Mouse (Mus musculus) heart, embryonic 16.5 days (tissue): Measurements from ENCODE around the gene Exoc4. TPM values are rescaled to one million over a fixed set of nuclear protein-coding genes. Genes with fewer than 3 reads are reported as not detected.

Experiments used
- ATAC-seq: fragments of 200-750 bp; cut with Nextera tagmentation; replicated peaks from 2 replicates; pipeline ENCODE4 v1.8.0; 2017; ENCODE audit warnings: moderate number of reproducible peaks; ENCODE audit not compliant: insufficient read depth, low FRiP score; ENCODE audit errors: extremely low read depth
- H3K27ac ChIP-seq: fragments of 300-500 bp; sonication (generic); 2 replicates; pipeline ENCODE4 v1.5.1; 2014; ENCODE audit warnings: mild to moderate bottlenecking, low read length, control low read depth, moderate library complexity
- H3K27me3 ChIP-seq: fragments of 300-500 bp; sonication (generic); 2 replicates; pipeline ENCODE4 v1.6.1; 2014; ENCODE audit warnings: low read length, mixed read lengths; ENCODE audit not compliant: control insufficient read depth, insufficient read depth
- H3K36me3 ChIP-seq: fragments of 300-500 bp; sonication (generic); 2 replicates; pipeline ENCODE4 v1.6.1; 2014; ENCODE audit not compliant: control insufficient read depth, insufficient read depth
- H3K4me1 ChIP-seq: fragments of 300-500 bp; sonication (generic); 2 replicates; pipeline ENCODE4 v1.6.1; 2014; ENCODE audit warnings: low read length, mixed read lengths; ENCODE audit not compliant: control insufficient read depth, insufficient read depth
- H3K4me2 ChIP-seq: fragments of 300-500 bp; sonication (generic); 2 replicates; pipeline ENCODE4 v1.6.1; 2014; ENCODE audit warnings: low read depth, mild to moderate bottlenecking, control low read depth, low read length
- H3K4me3 ChIP-seq: fragments of 300-500 bp; sonication (generic); 2 replicates; pipeline ENCODE4 v1.5.1; 2014; ENCODE audit warnings: mild to moderate bottlenecking, control low read depth, low read length
- H3K9ac ChIP-seq: fragments of 300-500 bp; sonication (generic); 2 replicates; pipeline ENCODE4 v1.6.1; 2014; ENCODE audit warnings: low read length, control low read depth
- H3K9me3 ChIP-seq: fragments of 300-500 bp; sonication (generic); replicated peaks from 2 replicates; pipeline ENCODE4 v1.6.1; 2016; ENCODE audit warnings: low read length; ENCODE audit not compliant: control insufficient read depth
- WGBS: fragments of 180-500 bp; shearing (Covaris S2); extraction: QIAGEN DNeasy Blood & Tissue Kit; methylation state at CpG from one replicate; pipeline ENCODE4 v1.1.7; 2014; 5-methylcytosine and 5-hydroxymethylcytosine counted together
- polyA plus RNA-seq: library from polyadenylated mRNA; unstranded; fragments of >200 nt; fragmentation: Nextera tagmentation; extraction: Ambion mirVana; gene quantifications from 2 replicates; pipeline ENCODE4 v1.2.1, GENCODE M21; 2015

Exoc4 gene
- polyA plus RNA-seq, 1 experiment from 2014 or later: 35.1 TPM

- Histone ChIP-seq H3K4me1 (peaks cover 3% of the 10 kb centered on the region; the same call in 1 of the 2 replicates), H3K9ac (no peak overlapping the region), H3K36me3 (no peaks in the 10 kb centered on the region), H3K4me2 (no peak overlapping the region), H3K27ac (no peak overlapping the region), H3K4me3 (no peak overlapping the region), H3K27me3 (no peaks in the 10 kb centered on the region), H3K9me3 (no peaks in the 10 kb centered on the region)
- ATAC-seq: no peak
- WGBS: 66% methylated on average over 5 of the region's 5 CpGs
Observed at GRCm38 (mm10) chr6:33257076-33257789, 8.3 kb downstream of the Exoc4 start.

- H3K27ac ChIP-seq: no peak overlapping the region
- no peak overlapping the region for H3K9ac ChIP-seq
- no peak overlapping the region for H3K4me3 ChIP-seq
- 70% methylated on average over 5 of the region's 5 CpGs for WGBS
- no peaks in the 10 kb centered on the region for H3K9me3 ChIP-seq
- peaks cover 15% of the 10 kb centered on the region for H3K4me1 ChIP-seq
- no peaks in the 10 kb centered on the region for H3K27me3 ChIP-seq
- H3K4me2 ChIP-seq: no peak overlapping the region
- H3K36me3 ChIP-seq: no peaks in the 10 kb centered on the region
- no peak for ATAC-seq
Observed at GRCm38 (mm10) chr6:33259926-33260325, 11.0 kb downstream of the Exoc4 start.

GRCm38 (mm10) chr6:33261606-33262005 lies 12.7 kb downstream of the Exoc4 start:
- Histone ChIP-seq H3K27me3 (no peaks in the 10 kb centered on the region), H3K4me1 (peaks cover 15% of the 10 kb centered on the region), H3K36me3 (peaks cover 1% of the 10 kb centered on the region; the same call in 1 of the 2 replicates), H3K4me3 (no peak overlapping the region), H3K9ac (no peak overlapping the region), H3K27ac (no peak overlapping the region), H3K9me3 (no peaks in the 10 kb centered on the region), H3K4me2 (no peak overlapping the region)
- 76% methylated on average over 3 of the region's 3 CpGs for WGBS
- no peak for ATAC-seq

- Histone ChIP-seq H3K36me3 (peaks cover 6% of the 10 kb centered on the region; the same call in 1 of the 2 replicates), H3K4me2 (no peak overlapping the region), H3K4me1 (peaks cover 15% of the 10 kb centered on the region), H3K27me3 (no peaks in the 10 kb centered on the region), H3K9ac (no peak overlapping the region), H3K4me3 (no peak overlapping the region), H3K9me3 (no peaks in the 10 kb centered on the region), H3K27ac (no peak overlapping the region)
- ATAC-seq: no peak
- 60% methylated on average over 5 of the region's 5 CpGs for WGBS
Observed at GRCm38 (mm10) chr6:33263950-33264349, 15.1 kb downstream of the Exoc4 start.

GRCm38 (mm10) chr6:33264388-33264787 lies 15.5 kb downstream of the Exoc4 start:
- ATAC-seq: no peak

GRCm38 (mm10) chr6:33267571-33267970 lies 18.7 kb downstream of the Exoc4 start:
- peaks cover 8% of the 10 kb centered on the region; the same call in 1 of the 2 replicates for H3K36me3 ChIP-seq
- no peak for ATAC-seq
- no peaks in the 10 kb centered on the region for H3K27me3 ChIP-seq
- H3K9me3 ChIP-seq: no peaks in the 10 kb centered on the region
- no peak overlapping the region for H3K4me3 ChIP-seq
- 69% methylated on average over 6 of the region's 6 CpGs for WGBS
- no peak overlapping the region for H3K27ac ChIP-seq
- no peak overlapping the region for H3K9ac ChIP-seq
- no peak overlapping the region for H3K4me2 ChIP-seq
- H3K4me1 ChIP-seq: peaks cover 12% of the 10 kb centered on the region

More at GRCm38 (mm10) chr6:33264388-33264787, 15.5 kb downstream of the Exoc4 start:
- 73% methylated on average over 2 of the region's 2 CpGs for WGBS
- Histone ChIP-seq H3K4me1 (peaks cover 15% of the 10 kb centered on the region), H3K4me2 (no peak overlapping the region), H3K9ac (no peak overlapping the region), H3K27me3 (no peaks in the 10 kb centered on the region), H3K36me3 (peaks cover 6% of the 10 kb centered on the region; the same call in 1 of the 2 replicates), H3K4me3 (no peak overlapping the region), H3K9me3 (no peaks in the 10 kb centered on the region), H3K27ac (no peak overlapping the region)

GRCm38 (mm10) chr6:33283523-33283922 lies 34.6 kb downstream of the Exoc4 start:
- no peak overlapping the region for H3K27ac ChIP-seq
- no peaks in the 10 kb centered on the region for H3K36me3 ChIP-seq
- H3K4me2 ChIP-seq: no peak overlapping the region
- H3K4me3 ChIP-seq: no peak overlapping the region
- H3K4me1 ChIP-seq: no peaks in the 10 kb centered on the region
- 81% methylated on average over 3 of the region's 3 CpGs for WGBS
- ATAC-seq: no peak
- no peak overlapping the region for H3K9ac ChIP-seq
- no peaks in the 10 kb centered on the region for H3K9me3 ChIP-seq
- H3K27me3 ChIP-seq: no peaks in the 10 kb centered on the region

GRCm38 (mm10) chr6:33283936-33284335 lies 35.1 kb downstream of the Exoc4 start:
- Histone ChIP-seq H3K4me3 (no peak overlapping the region), H3K9ac (no peak overlapping the region), H3K27ac (no peak overlapping the region), H3K9me3 (no peaks in the 10 kb centered on the region), H3K4me1 (no peaks in the 10 kb centered on the region), H3K36me3 (no peaks in the 10 kb centered on the region), H3K4me2 (no peak overlapping the region), H3K27me3 (no peaks in the 10 kb centered on the region)
- no peak for ATAC-seq
- 77% methylated on average over 4 of the region's 4 CpGs for WGBS

- 78% methylated on average over 6 of the region's 6 CpGs for WGBS
- no peak for ATAC-seq
Observed at GRCm38 (mm10) chr6:33286376-33286775, 37.5 kb downstream of the Exoc4 start.

More at GRCm38 (mm10) chr6:33286376-33286775, 37.5 kb downstream of the Exoc4 start:
- H3K9ac ChIP-seq: no peak overlapping the region
- no peaks in the 10 kb centered on the region for H3K27me3 ChIP-seq
- no peak overlapping the region for H3K4me2 ChIP-seq
- H3K4me3 ChIP-seq: no peak overlapping the region
- H3K4me1 ChIP-seq: no peaks in the 10 kb centered on the region
- H3K9me3 ChIP-seq: no peaks in the 10 kb centered on the region
- no peaks in the 10 kb centered on the region for H3K36me3 ChIP-seq
- no peak overlapping the region for H3K27ac ChIP-seq
